In the genomic region with DNA sequence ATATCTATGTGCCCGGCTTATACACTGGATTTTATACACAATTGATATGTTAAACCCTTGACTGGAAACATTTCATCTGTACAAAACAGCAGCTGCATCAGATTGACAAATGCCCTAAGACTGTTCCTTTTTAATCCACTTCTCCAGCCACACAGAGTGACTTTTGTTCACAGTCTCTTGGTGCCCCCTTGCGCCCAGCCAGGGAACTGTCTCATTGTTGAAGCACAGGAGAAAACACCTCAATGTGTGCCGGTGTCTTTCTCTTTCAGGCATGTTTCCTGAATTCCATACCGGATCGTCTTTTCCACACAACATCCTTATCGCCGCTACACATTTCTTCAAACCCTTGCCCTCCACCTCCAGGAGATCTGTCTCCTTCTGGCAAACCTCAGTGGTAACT, we compare ENCODE assay signal across 9 mouse cellular contexts. TPM values are rescaled to one million over a fixed set of nuclear protein-coding genes. Genes with fewer than 3 reads are reported as not detected.
DNase-seq lines count a peak whose midpoint lies in the region; ATAC-seq and TF ChIP-seq lines count a peak whose summit lies in the region.
"Had no signal": no experiment of that assay in that cellular context is flagged by ENCODE, and none has a peak within 500 bp of the region (broad histone marks: within the 10 kb centered on the region; RNA-seq: fewer than 3 reads in every experiment).

No protein-coding gene starts in this region.

- WGBS in embryonic facial prominence, embryonic 10.5 days, result 12% methylated on average over 7 of the region's 7 CpGs
- 6% methylated on average over 7 of the region's 7 CpGs for WGBS in heart, postnatal 0 days

- ATAC-seq in G1E (ENCODE audit: extremely low read depth, insufficient number of reproducible peaks, low FRiP score, poor library complexity, severe bottlenecking), result peak; percentile 15; the same call in 1 of the 2 replicates
- ATAC-seq in heart, postnatal 0 days (ENCODE audit: insufficient read depth, low read depth), result peak; percentile 60; the same call in 1 of the 2 replicates

- peaks cover 11% of the 10 kb centered on the region for H3K4me1 ChIP-seq in G1E (ENCODE audit: insufficient read depth, low read depth, low read length)
- H3K4me1 ChIP-seq in embryonic facial prominence, embryonic 10.5 days, result no peaks in the 10 kb centered on the region
- H3K4me1 ChIP-seq in heart, postnatal 0 days (ENCODE audit: control insufficient read depth, insufficient read depth), result no peaks in the 10 kb centered on the region

- H3K4me3 ChIP-seq in G1E (ENCODE audit: low read depth, low read length), result no peak overlapping the region
- no peak overlapping the region for H3K4me3 ChIP-seq in embryonic facial prominence, embryonic 10.5 days
- no peak overlapping the region for H3K4me3 ChIP-seq in heart, postnatal 0 days (ENCODE audit: low read depth, low read length)

- H3K36me3 ChIP-seq in G1E (replicated peaks), result no peaks in the 10 kb centered on the region
- no peaks in the 10 kb centered on the region for H3K36me3 ChIP-seq in embryonic facial prominence, embryonic 10.5 days (replicated peaks)
- no peaks in the 10 kb centered on the region for H3K36me3 ChIP-seq in heart, postnatal 0 days (replicated peaks; ENCODE audit: control insufficient read depth, insufficient read depth, low read length)

- peak; percentile 49 for DNase-seq in G1E (ENCODE audit: low spot score)
- DNase-seq in adrenal gland, postnatal 10 days, result peak; percentile 92
- DNase-seq in embryonic facial prominence, embryonic 10.5 days (ENCODE audit: low spot score), result peak; percentile 84
- peak; percentile 63 for DNase-seq in heart, postnatal 0 days (ENCODE audit: low spot score)
- DNase-seq in layer of hippocampus, postnatal 14 days (ENCODE audit: low spot score in 2 of 2), result peak; percentile 80 to 86
- DNase-seq in mesoderm, embryonic 11.5 days (ENCODE audit: low read depth, low spot score), result peak; percentile 73
- peak; percentile 39 to 62 for DNase-seq in right cerebral cortex, postnatal 36 days (ENCODE audit: low spot score in 2 of 2)
- peak; percentile 58 for DNase-seq in yolk sac, embryonic 10.5 days (ENCODE audit: low spot score)

- H3K9me3 ChIP-seq in G1E (replicated peaks), result no peaks in the 10 kb centered on the region
- H3K9me3 ChIP-seq in embryonic facial prominence, embryonic 10.5 days, result no peaks in the 10 kb centered on the region
- no peaks in the 10 kb centered on the region for H3K9me3 ChIP-seq in heart, postnatal 0 days (replicated peaks; ENCODE audit: control insufficient read depth, low read length)

- no peak overlapping the region for H3K9ac ChIP-seq in heart, postnatal 0 days (replicated peaks; ENCODE audit: low read depth, low read length)

- peak; percentile 81 for TF ChIP-seq CTCF in G1E (IDR thresholded peaks at IDR 0.05; ENCODE audit: low read depth, low read length)
- TF ChIP-seq CTCF in heart, postnatal 0 days (IDR thresholded peaks at IDR 0.05; ENCODE audit: low read depth), result peak; percentile 96

- H3K27me3 ChIP-seq in G1E (ENCODE audit: insufficient read depth, low read length), result peaks cover 27% of the 10 kb centered on the region
- H3K27me3 ChIP-seq in embryonic facial prominence, embryonic 10.5 days (replicated peaks; ENCODE audit: low read depth, poor library complexity, severe bottlenecking), result no peaks in the 10 kb centered on the region
- no peaks in the 10 kb centered on the region for H3K27me3 ChIP-seq in heart, postnatal 0 days (ENCODE audit: control insufficient read depth, insufficient read depth, low read length)

- H3K27ac ChIP-seq in embryonic facial prominence, embryonic 10.5 days (replicated peaks), result no peak overlapping the region
- H3K27ac ChIP-seq in heart, postnatal 0 days (ENCODE audit: low read depth), result no peak overlapping the region
- H3K27ac ChIP-seq: macrophage had no signal

- TF ChIP-seq EP300 in heart, postnatal 0 days (IDR thresholded peaks at IDR 0.05; ENCODE audit: low read depth), result no peak

- H3K4me2 ChIP-seq in heart, postnatal 0 days (ENCODE audit: low read depth, low read length), result no peak overlapping the region

RNA-seq across cellular contexts. Expression of gene Zfp3, which starts 8.4 kb away (rescaled TPM):
- total RNA-seq in G1E (2014; fragmentation: Nextera tagmentation) (12.8 TPM in 2 replicates), G1E (2017) (5.4 and 5.6 TPM in 2 replicates)
- polyA plus RNA-seq in G1E (2012), result 2.6 and 2.8 TPM in 2 replicates
- total RNA-seq in adrenal gland, postnatal 10 days (2021), result 10 to 100 TPM in 1 of 2 experiments, 1 to 10 TPM in 1; 6.7 to 10.3 TPM
- polyA plus RNA-seq in embryonic facial prominence, embryonic 10.5 days (2016; fragmentation: Nextera tagmentation; extraction: Ambion mirVana), result 4.7 and 5.7 TPM in 2 replicates
- 4.2 and 4.9 TPM in 2 replicates for total RNA-seq in heart, postnatal 0 days (2014; rRNA removed; ENCODE audit: low replicate concordance)
- 9.6 and 10.8 TPM in 2 replicates for polyA plus RNA-seq in heart, postnatal 0 days (2015; fragmentation: Nextera tagmentation; extraction: Ambion mirVana)
- total RNA-seq in layer of hippocampus, postnatal 14 days (2021), result 10 to 100 TPM; 17.7 to 21.0 TPM

RNA-seq across cellular contexts. Expression of gene Kif1c, which starts 55.3 kb away (rescaled TPM):
- 11.6 and 11.7 TPM in 2 replicates for total RNA-seq in G1E (2014; fragmentation: Nextera tagmentation)
- 12.3 and 13.9 TPM in 2 replicates for total RNA-seq in G1E (2017)
- polyA plus RNA-seq in G1E (2012), result 30.4 and 38.8 TPM in 2 replicates
- 100 to 1,000 TPM; 156 to 176 TPM for total RNA-seq in adrenal gland, postnatal 10 days (2021)
- polyA plus RNA-seq in embryonic facial prominence, embryonic 10.5 days (2016; fragmentation: Nextera tagmentation; extraction: Ambion mirVana), result 1.6 and 2.0 TPM in 2 replicates
- total RNA-seq in heart, postnatal 0 days (2014; rRNA removed; ENCODE audit: low replicate concordance), result 92.9 and 110 TPM in 2 replicates
- polyA plus RNA-seq in heart, postnatal 0 days (2015; fragmentation: Nextera tagmentation; extraction: Ambion mirVana), result 6.3 and 6.4 TPM in 2 replicates
- 10 to 100 TPM; 66.2 to 68.4 TPM for total RNA-seq in layer of hippocampus, postnatal 14 days (2021)

RNA-seq across cellular contexts. Expression of gene Inca1, which starts 55.7 kb away (rescaled TPM):
- 3.7 and 5.2 TPM in 2 replicates for total RNA-seq in G1E (2014; fragmentation: Nextera tagmentation)
- total RNA-seq in G1E (2017), result 0.93 and 1.2 TPM in 2 replicates
- 0.24 and 0.36 TPM in 2 replicates for polyA plus RNA-seq in G1E (2012)
- 10 to 100 TPM; 13.8 to 18.9 TPM for total RNA-seq in adrenal gland, postnatal 10 days (2021)
- 0.69 and 0.99 TPM in 2 replicates for polyA plus RNA-seq in embryonic facial prominence, embryonic 10.5 days (2016; fragmentation: Nextera tagmentation; extraction: Ambion mirVana)
- total RNA-seq in heart, postnatal 0 days (2014; rRNA removed; ENCODE audit: low replicate concordance), result 0.23 and 1.9 TPM in 2 replicates
- 3.9 and 4.0 TPM in 2 replicates for polyA plus RNA-seq in heart, postnatal 0 days (2015; fragmentation: Nextera tagmentation; extraction: Ambion mirVana)
- 1 to 10 TPM; 1.9 to 2.1 TPM for total RNA-seq in layer of hippocampus, postnatal 14 days (2021)

RNA-seq across cellular contexts. Expression of gene Scimp, which starts 56.7 kb away (rescaled TPM):
- total RNA-seq in G1E (2014; fragmentation: Nextera tagmentation) (not detected in 2 replicates), G1E (2017) (not detected in 2 replicates)
- polyA plus RNA-seq in G1E (2012), result not detected in 2 replicates
- total RNA-seq in adrenal gland, postnatal 10 days (2021), result under 1 TPM; 0.27 to 0.57 TPM
- polyA plus RNA-seq in embryonic facial prominence, embryonic 10.5 days (2016; fragmentation: Nextera tagmentation; extraction: Ambion mirVana), result not detected in 2 replicates
- not detected in 2 replicates for total RNA-seq in heart, postnatal 0 days (2014; rRNA removed; ENCODE audit: low replicate concordance)
- 0.38 and 0.49 TPM in 2 replicates for polyA plus RNA-seq in heart, postnatal 0 days (2015; fragmentation: Nextera tagmentation; extraction: Ambion mirVana)
- not detected for total RNA-seq in layer of hippocampus, postnatal 14 days (2021)
